Mouse (Mus musculus): ENCODE data around the gene Ndufs7. TPM values are rescaled to one million over a fixed set of nuclear protein-coding genes. Genes with fewer than 3 reads are reported as not detected.

The Ndufs7 gene
- total and polyA plus RNA-seq, 3 experiments, result 943 to 1,990 (median 1,108) TPM

DNA sequence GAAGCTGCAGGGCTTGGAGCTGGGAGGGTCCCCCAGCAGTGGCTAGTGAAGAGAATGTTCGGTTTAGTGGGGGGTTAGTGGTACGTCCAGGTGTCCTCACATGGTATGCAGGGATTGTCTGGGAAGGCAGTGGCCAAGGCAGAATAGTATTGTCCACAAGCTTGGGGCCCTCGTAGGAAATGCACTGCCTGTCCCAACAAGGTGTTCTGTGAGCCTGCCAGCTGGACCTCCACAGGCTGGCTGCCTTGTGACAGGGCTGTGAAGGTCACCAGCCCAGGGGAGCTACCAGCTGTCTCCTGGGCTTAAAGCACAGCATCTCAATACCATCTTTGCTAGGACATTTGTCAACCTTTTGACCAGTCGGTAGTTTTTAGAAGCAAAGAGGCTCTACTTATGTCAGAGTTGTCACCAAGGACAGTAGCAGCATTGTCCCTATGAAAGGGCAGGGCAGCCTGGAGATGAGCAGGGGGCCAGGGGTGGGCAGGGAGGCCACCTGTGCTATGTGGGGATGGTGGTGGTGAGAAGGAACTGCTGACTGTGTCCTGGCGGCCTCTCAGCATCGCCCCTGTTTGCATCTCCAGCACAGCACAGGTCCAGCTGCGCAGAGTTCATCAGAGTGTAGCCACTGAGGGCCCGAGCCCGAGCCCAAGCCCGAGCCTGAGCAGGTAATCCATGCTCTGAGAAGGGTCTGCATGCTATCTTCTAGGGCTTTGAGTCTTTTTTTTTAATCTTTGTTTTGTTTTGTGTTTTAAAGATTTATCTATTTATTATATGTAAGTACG, 3.8 kb downstream of the Ndufs7 start:
- H3K9ac ChIP-seq (ENCODE audit: low read depth, low read length), result peak overlapping the region; percentile 48
- intact Hi-C loops (cut with DNase I), result loop anchor here (1.0 kb wide), 1 partner anchor 29 kb away; no protein-coding TSS in a partner anchor
- peaks cover 6% of the 10 kb centered on the region for H3K4me1 ChIP-seq (ENCODE audit: control insufficient read depth, insufficient read depth, low read length)
- peak overlapping the region; percentile 65 for H3K27ac ChIP-seq
- DNase-seq, result peak in 1 of 2 experiments; percentile 73
- WGBS, result 79% methylated on average over 11 of the region's 11 CpGs
- 0 out of 2 replicates have a peak overlapping the region, but pooled peaks have one; percentile 15 for H3K4me3 ChIP-seq
- no peaks in the 10 kb centered on the region for H3K27me3 ChIP-seq (ENCODE audit: control insufficient read depth, insufficient read depth, low read length)
- TF ChIP-seq POLR2A (IDR thresholded peaks at IDR 0.05; ENCODE audit: insufficient read depth, low read depth, low read length), result 0 out of 2 replicates have a peak, but pooled peaks have one; percentile 17
- TF ChIP-seq CTCF (IDR thresholded peaks at IDR 0.05), result no peak
- TF ChIP-seq EP300 (IDR thresholded peaks at IDR 0.05; ENCODE audit: insufficient read depth, low read depth, low read length), result 0 out of 2 replicates have a peak, but pooled peaks have one; percentile 66
- peaks cover 9% of the 10 kb centered on the region for H3K79me2 ChIP-seq (replicated peaks; ENCODE audit: control insufficient read depth, insufficient read depth, low read length)
- H3K36me3 ChIP-seq (ENCODE audit: control insufficient read depth, insufficient read depth, low read length), result no peaks in the 10 kb centered on the region; the same call in 1 of the 2 replicates

- 0 out of 2 replicates have a peak overlapping the region, but pooled peaks have one; percentile 10 for H3K9ac ChIP-seq (ENCODE audit: low read depth, low read length)
- no peak overlapping the region for H3K4me3 ChIP-seq
- H3K27ac ChIP-seq, result peak overlapping the region; percentile 10
- peaks cover 6% of the 10 kb centered on the region for H3K4me1 ChIP-seq (ENCODE audit: control insufficient read depth, insufficient read depth, low read length)
- H3K27me3 ChIP-seq (ENCODE audit: control insufficient read depth, insufficient read depth, low read length), result no peaks in the 10 kb centered on the region
- TF ChIP-seq POLR2A (IDR thresholded peaks at IDR 0.05; ENCODE audit: insufficient read depth, low read depth, low read length), result no peak
- TF ChIP-seq CTCF (IDR thresholded peaks at IDR 0.05), result no peak
- no peak for TF ChIP-seq EP300 (IDR thresholded peaks at IDR 0.05; ENCODE audit: insufficient read depth, low read depth, low read length)
- no peaks in the 10 kb centered on the region; the same call in 1 of the 2 replicates for H3K36me3 ChIP-seq (ENCODE audit: control insufficient read depth, insufficient read depth, low read length)
- DNase-seq, result no peak
- peaks cover 9% of the 10 kb centered on the region for H3K79me2 ChIP-seq (replicated peaks; ENCODE audit: control insufficient read depth, insufficient read depth, low read length)
- intact Hi-C loops (cut with DNase I), result no loop called here
- WGBS, result 60% methylated on average over 6 of the region's 6 CpGs
Measured at GRCm38 (mm10) chr10:80253551-80253950, 4.6 kb downstream of the Ndufs7 start.

GRCm38 (mm10) chr10:80254331-80255297, 5.7 kb downstream of the Ndufs7 start:
- no peak overlapping the region for H3K4me3 ChIP-seq
- no peak for DNase-seq
- H3K79me2 ChIP-seq (replicated peaks; ENCODE audit: control insufficient read depth, insufficient read depth, low read length), result peaks cover 9% of the 10 kb centered on the region
- no peak overlapping the region; the same call in 1 of the 2 replicates for H3K27ac ChIP-seq
- peaks cover 9% of the 10 kb centered on the region for H3K4me1 ChIP-seq (ENCODE audit: control insufficient read depth, insufficient read depth, low read length)
- intact Hi-C loops (cut with DNase I), result no loop called here
- TF ChIP-seq POLR2A (IDR thresholded peaks at IDR 0.05; ENCODE audit: insufficient read depth, low read depth, low read length) (no peak), CTCF (IDR thresholded peaks at IDR 0.05) (no peak), EP300 (IDR thresholded peaks at IDR 0.05; ENCODE audit: insufficient read depth, low read depth, low read length) (no peak)
- H3K27me3 ChIP-seq (ENCODE audit: control insufficient read depth, insufficient read depth, low read length), result no peaks in the 10 kb centered on the region
- 89% methylated on average over 26 of the region's 26 CpGs for WGBS
- H3K9ac ChIP-seq (ENCODE audit: low read depth, low read length), result no peak overlapping the region
- H3K36me3 ChIP-seq (ENCODE audit: control insufficient read depth, insufficient read depth, low read length), result no peaks in the 10 kb centered on the region; the same call in 1 of the 2 replicates

DNA sequence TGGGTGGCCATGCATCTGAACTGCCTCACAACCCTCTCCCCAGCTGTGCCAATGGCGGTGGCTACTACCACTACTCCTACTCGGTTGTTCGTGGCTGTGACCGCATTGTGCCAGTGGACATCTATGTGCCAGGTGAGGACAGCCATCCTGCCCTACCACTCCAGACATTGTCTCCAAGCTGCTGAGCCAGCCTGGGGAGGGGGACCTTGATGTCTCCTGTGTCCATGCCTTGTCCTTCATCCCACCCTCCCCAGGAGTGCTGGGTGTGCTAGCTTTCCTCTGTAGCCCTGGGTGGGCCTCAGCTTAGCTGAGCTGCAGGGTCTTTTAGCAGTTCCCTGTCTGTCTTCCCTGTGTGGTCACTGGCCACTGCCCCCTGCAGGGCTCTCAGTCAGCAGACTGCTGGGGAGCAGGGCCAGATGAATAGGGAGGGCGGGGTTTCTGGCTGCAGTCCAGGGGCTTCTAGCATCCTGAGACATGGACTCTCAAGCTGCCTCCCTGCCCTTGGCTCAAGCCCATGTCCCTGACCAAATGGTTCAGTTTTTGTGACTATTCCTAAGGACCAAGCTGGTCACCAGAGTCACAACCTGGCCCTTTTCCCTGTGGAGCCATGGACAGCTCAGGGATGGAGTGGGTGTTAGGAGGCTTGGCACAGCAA, 7.1 kb downstream of the Ndufs7 start:
- DNase-seq, result no peak
- WGBS, result 74% methylated on average over 5 of the region's 5 CpGs
- H3K4me3 ChIP-seq, result no peak overlapping the region
- H3K9ac ChIP-seq (ENCODE audit: low read depth, low read length), result no peak overlapping the region
- peaks cover 6% of the 10 kb centered on the region for H3K4me1 ChIP-seq (ENCODE audit: control insufficient read depth, insufficient read depth, low read length)
- no peaks in the 10 kb centered on the region for H3K27me3 ChIP-seq (ENCODE audit: control insufficient read depth, insufficient read depth, low read length)
- H3K79me2 ChIP-seq (replicated peaks; ENCODE audit: control insufficient read depth, insufficient read depth, low read length), result peaks cover 5% of the 10 kb centered on the region; the same call in 1 of the 2 replicates
- TF ChIP-seq CTCF (IDR thresholded peaks at IDR 0.05), result peak; percentile 37
- TF ChIP-seq EP300 (IDR thresholded peaks at IDR 0.05; ENCODE audit: insufficient read depth, low read depth, low read length), result no peak
- no peaks in the 10 kb centered on the region; the same call in 1 of the 2 replicates for H3K36me3 ChIP-seq (ENCODE audit: control insufficient read depth, insufficient read depth, low read length)
- H3K27ac ChIP-seq, result no peak overlapping the region
- intact Hi-C loops (cut with DNase I), result no loop called here

DNA sequence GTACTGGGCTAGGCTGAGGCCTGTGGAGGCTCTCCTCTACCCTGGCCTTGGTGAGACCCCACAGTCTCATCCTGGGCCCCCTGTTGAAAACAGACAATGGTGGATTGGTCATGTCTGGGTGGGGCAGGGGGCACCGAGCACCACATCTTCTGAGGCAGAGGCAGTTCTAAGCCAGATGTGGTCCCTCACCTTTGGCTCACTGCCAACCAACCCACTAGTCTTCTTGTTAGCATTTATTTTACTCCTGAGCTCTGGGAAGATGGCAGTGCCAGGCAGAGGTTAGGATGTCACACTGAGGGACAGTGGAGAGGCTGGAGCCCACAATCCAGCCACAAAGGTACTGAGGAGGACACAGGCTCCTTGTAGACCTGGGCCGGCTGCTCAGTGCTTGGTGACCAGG, 9.0 kb downstream of the Ndufs7 start:
- H3K27ac ChIP-seq, result no peak overlapping the region
- peaks cover 8% of the 10 kb centered on the region for H3K4me1 ChIP-seq (ENCODE audit: control insufficient read depth, insufficient read depth, low read length)
- WGBS, result 70% methylated on average over 2 of the region's 2 CpGs
- no peak overlapping the region for H3K4me3 ChIP-seq
- no peak for TF ChIP-seq POLR2A (IDR thresholded peaks at IDR 0.05; ENCODE audit: insufficient read depth, low read depth, low read length)
- H3K36me3 ChIP-seq (ENCODE audit: control insufficient read depth, insufficient read depth, low read length), result no peaks in the 10 kb centered on the region; the same call in 1 of the 2 replicates
- H3K79me2 ChIP-seq (replicated peaks; ENCODE audit: control insufficient read depth, insufficient read depth, low read length), result 0 out of 2 replicates have a peak, but pooled peaks cover 1% of the 10 kb centered on the region
- intact Hi-C loops (cut with DNase I), result no loop called here
- DNase-seq, result no peak
- H3K9ac ChIP-seq (ENCODE audit: low read depth, low read length), result no peak overlapping the region
- H3K27me3 ChIP-seq (ENCODE audit: control insufficient read depth, insufficient read depth, low read length), result no peaks in the 10 kb centered on the region

Measured in heart, adult 2 months (tissue).